Mouse (Mus musculus): ENCODE data around the gene Rasal1.

DNA sequence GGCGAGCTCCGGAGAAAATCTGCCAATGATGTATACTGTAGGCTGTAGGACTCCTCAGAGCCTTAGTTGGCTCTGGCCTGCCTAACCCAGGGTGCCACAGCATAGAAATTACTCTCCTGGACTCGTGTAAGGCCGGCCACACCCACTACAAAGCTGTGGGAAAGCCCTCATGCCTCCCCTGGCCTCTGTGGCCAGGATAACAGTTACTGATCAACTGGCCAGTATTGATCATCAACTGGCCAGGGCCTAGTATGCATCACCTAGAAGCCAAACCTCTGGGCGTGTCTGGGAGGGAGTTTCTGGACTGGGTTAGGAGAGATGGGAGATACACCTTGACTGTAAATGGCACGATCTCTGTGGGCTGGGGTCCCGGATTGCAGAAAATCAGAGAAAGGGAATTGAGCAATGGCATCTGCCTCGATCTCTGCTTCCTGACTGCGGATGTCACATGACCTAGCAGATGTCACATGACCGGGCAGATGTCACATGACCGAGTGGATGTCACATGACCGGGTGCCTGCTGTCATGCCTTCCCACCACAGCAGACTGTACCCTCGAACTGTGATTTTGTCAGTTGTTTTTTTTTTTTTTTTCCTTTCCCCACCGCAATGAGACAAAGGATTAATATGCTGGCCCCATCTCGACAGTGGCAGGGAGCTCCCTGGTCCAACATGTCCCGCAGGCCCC, 47.6 kb downstream of the Rasal1 start:
- TF ChIP-seq CTCF (IDR thresholded peaks at IDR 0.05) (no peak), EP300 (IDR thresholded peaks at IDR 0.05; ENCODE audit: insufficient read depth, low read depth, low read length) (no peak), POLR2A (IDR thresholded peaks at IDR 0.05; ENCODE audit: insufficient read depth, low read depth, low read length) (no peak)

All from heart, adult 2 months (tissue).